Mouse (Mus musculus): ENCODE data around the gene Hist2h2aa2.
"Not testable (repeated sequence)": the region's sequence is repeated elsewhere in the genome, so short reads cannot be mapped to it uniquely, and the experiment has no call there.

Gene Hist2h2aa2

GRCm38 (mm10) chr3:96235836-96236235, 4.2 kb downstream of the Hist2h2aa2 start:
- no peak for DNase-seq

DNA sequence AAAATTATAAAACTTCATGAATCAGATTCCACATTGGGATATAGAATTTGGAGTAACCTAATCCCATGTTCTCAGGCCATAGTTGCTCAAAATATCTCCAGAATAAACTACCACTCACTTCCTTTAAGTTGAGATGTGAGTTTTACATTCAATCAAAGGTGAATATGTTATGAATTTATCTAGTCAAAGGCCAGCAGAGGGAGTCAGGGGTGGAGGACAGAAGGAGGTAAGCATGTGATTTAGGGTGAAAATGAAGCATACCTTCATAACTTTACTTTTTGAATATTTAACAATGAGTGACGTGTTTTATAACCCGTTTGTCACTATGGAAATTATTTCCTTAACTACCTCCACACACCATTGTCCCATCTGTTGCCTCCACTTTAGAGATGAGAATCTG, 5.2 kb downstream of the Hist2h2aa2 start:
- no peak for DNase-seq

- DNase-seq: no peak
These were observed 8.3 kb downstream of the Hist2h2aa2 start for GRCm38 (mm10) chr3:96231758-96232120.

DNA sequence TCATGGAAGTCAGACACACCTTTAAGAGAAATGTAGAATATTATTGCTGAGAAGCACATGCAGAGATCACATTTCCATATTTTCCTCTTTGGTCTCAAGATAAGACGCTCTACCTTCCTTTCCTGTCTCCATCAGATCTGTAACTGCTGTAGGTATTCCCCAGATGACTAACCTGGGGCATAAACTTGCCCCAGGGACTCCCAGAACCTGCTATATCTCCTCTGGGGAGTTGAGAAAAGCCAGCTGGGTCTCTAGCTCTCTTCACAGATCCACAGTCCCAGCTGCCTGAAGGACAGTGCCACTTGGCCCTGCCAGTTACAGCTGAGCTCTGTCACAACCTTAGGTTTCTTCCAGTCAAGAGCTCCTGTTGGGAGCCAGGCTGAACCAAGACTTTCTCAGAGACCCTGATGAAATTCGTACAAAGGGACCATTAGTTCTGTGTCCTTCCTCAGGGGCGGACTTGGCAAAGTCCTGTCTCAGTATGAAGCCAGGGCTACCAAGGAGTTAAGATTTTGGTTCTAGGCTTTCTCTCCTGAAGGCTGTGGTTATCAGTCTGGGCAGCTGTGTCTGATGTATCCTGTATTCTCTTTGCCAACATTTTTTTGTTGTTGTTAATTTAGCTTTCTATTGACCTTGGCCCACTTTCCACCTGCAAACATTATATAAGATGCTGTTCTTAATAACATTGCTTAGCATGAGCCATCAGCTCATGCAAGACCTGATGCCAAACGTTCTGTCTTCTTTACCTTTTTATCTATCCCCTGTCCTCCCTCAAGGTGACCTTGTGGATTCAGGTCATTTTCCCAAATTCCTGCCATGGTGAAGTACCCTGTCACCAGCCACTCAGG, 8.9 kb downstream of the Hist2h2aa2 start:
- no peak for DNase-seq

DNA sequence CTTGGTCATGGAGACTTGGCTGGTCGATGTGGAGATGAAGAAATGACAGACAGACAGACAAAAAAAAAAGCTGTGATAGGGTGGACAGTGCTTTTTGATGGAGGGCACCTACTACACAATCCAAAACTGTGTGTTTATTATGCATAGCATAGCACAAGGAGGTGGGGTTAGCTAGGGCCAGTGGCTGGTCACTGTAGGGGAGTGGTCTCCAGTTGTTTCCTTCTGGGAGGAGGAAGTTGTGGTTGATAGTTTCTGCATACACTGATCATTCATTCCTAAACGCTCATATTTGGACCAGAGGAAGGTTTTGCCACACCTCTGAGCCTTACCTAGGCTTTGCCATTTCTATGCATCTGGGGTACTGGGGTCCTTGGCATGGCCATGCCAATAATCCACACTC, 9.7 kb downstream of the Hist2h2aa2 start:
- no peak for DNase-seq

- DNase-seq: no peak
These were observed 11.2 kb downstream of the Hist2h2aa2 start for GRCm38 (mm10) chr3:96228828-96229227.

DNA sequence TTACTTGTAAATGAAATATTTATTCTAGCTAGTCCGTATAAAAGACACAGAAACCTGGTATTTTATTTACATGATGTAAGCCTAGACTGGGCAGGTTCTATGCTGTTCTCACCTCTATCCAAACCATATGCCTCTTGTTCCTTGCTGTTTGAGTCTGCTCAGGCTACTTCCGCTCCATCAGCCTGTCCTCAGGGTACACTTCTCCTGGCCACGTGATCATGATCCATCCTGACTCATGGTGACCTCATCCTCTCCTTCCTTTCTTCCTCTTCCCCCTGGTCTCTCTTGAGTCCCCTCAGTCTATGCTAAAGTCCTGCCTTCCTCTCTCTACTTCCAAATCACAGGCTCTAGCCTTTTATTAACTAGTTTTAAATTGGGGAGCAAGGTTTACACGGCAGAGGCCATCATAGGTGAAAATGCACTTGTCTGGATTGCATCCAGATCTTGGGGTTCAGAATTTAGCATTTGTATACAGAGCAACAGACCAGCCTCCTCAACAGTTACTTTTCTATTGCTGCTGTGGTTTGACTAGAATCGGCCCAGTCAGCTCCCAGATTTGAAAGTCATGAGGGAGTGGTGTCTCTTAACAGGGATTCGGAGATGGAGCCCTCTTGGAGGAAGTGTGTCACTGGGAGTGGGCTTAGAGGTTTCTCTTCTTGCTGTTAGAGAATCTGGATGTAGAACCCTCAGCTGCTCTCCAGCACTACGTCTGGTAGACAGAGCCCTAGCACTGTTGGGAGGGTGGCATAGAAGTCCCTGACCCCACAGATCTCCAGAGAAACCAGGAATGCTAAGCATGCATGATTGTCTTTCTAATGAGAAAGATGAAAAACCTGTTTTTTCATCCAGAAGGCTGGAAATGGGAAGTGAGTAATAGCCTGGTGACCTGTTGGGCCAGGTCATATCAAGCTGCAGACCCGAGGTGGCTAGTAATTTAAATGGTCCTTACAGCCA, 13.1 kb downstream of the Hist2h2aa2 start:
- DNase-seq: no peak

- no peak for DNase-seq
These were observed 14.7 kb downstream of the Hist2h2aa2 start for GRCm38 (mm10) chr3:96225421-96225820.

DNA sequence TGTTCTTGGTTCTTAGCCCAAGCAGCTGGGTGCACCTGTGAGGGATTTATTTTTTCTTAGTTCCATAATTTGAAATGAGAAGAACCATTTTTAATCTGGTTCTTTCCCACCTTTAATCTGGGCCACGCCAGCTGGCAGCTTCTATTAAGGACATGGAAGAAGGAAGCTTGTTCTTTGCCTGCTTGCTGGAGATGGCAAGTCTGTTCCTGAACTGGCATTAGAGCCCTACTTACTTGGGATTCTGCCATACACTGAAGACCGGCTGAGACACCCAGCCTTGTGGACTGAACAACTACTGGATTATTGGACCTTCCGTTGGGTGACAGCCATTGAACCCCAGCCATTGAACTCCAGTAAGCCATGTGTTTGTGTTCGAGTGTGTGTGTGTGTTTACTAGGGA, 17.3 kb downstream of the Hist2h2aa2 start:
- no peak for DNase-seq

DNA sequence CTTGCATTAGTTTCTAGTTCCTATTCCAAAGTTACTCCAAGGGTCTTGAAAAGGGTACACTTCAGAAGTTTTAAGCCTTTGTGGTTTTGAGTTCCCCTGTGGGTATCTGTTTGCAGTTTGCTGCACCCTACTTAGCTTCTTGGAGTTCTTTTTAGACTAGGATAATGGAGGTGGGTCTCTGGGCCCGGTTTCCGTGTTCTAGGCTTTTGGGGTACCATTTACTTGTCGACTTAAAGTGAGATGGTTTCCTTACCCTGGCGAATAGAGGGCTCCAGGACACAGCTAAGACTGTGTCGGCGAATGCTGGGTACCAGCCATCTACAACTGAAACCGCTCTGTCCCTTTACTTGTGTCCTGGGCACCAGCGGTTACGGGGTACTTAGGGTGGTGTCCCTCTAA, 18.4 kb downstream of the Hist2h2aa2 start:
- peak; percentile 53 for DNase-seq

DNA sequence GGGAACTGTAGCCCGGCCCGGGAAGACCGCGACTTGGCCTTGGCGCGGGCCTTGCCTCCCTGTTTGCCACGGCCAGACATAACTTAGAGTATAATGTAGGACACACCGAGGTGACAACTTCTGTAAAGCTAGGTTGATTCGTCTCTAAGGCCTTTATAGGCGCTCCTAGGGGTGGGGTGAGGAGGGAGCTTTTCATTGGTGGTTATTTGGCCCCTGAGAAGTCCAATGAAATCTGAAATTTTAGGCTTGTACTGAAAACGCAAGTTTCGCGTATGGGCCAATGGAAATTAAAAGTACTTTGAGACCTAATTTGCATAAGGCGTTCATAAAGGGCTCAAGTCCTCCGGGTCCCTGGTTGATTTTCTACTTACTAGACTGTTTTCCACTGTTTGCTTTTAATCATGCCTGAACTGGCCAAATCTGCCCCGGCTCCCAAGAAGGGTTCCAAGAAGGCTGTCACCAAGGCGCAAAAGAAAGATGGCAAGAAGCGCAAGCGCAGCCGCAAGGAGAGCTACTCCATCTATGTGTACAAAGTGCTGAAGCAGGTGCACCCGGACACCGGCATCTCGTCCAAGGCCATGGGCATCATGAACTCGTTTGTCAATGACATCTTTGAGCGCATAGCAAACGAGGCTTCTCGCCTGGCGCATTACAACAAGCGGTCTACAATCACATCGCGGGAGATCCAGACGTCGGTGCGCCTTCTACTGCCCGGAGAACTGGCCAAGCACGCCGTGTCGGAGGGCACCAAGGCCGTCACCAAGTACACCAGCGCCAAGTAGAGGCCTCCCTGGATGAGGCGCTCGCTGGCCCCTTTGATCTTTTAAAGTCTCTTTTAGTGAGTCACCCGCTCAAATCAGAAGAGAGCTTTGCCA, 19.1 kb downstream of the Hist2h2aa2 start, which contains the start of the genes Hist2h2ac and Hist2h2be:
Gene Hist2h2ac (minus strand): TSS at position 116 of the 875 bp plus-strand sequence.
Gene Hist2h2be (plus strand): TSS at position 355 of the 875 bp plus-strand sequence.
- DNase-seq: peak; percentile 79

DNA sequence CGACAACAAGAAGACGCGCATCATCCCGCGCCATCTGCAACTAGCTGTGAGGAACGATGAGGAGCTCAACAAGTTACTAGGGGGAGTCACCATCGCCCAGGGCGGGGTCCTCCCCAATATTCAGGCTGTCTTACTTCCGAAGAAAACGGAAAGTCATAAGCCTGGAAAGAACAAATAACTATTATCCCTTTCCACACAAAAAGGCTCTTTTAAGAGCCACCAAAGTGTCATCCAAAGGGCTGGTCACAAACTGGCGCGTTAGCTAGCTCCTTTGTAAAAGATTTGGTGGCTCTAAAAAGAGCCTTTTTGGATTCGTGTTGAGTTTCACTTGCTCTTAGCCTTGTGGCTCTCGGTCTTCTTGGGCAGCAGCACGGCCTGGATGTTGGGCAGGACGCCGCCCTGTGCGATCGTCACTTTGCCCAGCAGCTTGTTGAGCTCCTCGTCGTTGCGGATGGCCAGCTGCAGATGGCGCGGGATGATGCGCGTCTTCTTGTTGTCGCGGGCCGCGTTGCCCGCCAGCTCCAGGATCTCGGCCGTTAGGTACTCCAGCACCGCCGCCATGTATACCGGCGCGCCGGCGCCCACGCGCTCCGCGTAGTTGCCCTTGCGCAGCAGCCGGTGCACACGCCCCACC, 19.8 kb downstream of the Hist2h2aa2 start:
- DNase-seq: not testable (repeated sequence)

GRCm38 (mm10) chr3:96219661-96220130, 20.4 kb downstream of the Hist2h2aa2 start, which contains the start of the genes Bola1 and Hist2h2ab:
Gene Bola1, minus strand, starts transcription at chr3:96219709.
Gene Hist2h2ab, plus strand, starts transcription at chr3:96219865.
- DNase-seq: peak; percentile 83

- DNase-seq: peak; percentile 47
These were observed 20.9 kb downstream of the Hist2h2aa2 start for GRCm38 (mm10) chr3:96219191-96219641.

GRCm38 (mm10) chr3:96209242-96209641, 30.8 kb downstream of the Hist2h2aa2 start:
- no peak for DNase-seq

- DNase-seq: no peak
These were observed 32.3 kb downstream of the Hist2h2aa2 start for GRCm38 (mm10) chr3:96207819-96208218.

DNA sequence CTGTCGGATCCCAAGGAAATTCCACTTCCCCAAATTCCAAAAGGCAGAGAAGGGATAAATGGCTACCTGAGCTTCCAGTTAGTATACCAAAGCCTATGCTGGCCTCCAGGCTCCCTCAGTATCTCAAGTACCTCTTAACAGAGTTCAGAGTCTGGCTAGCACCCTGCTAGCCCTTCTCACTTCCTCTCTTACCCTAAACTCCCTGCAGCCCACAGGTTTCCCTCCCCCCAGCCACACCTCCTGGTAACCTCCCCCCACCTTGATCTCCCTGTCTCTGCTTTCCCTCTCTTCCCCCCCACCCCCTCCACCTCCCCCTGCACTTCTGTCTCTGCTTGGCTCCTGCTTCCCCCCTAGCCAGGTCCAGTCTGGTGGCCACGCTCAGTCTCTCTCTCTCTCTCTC, 40.3 kb downstream of the Hist2h2aa2 start:
- no peak for DNase-seq

DNA sequence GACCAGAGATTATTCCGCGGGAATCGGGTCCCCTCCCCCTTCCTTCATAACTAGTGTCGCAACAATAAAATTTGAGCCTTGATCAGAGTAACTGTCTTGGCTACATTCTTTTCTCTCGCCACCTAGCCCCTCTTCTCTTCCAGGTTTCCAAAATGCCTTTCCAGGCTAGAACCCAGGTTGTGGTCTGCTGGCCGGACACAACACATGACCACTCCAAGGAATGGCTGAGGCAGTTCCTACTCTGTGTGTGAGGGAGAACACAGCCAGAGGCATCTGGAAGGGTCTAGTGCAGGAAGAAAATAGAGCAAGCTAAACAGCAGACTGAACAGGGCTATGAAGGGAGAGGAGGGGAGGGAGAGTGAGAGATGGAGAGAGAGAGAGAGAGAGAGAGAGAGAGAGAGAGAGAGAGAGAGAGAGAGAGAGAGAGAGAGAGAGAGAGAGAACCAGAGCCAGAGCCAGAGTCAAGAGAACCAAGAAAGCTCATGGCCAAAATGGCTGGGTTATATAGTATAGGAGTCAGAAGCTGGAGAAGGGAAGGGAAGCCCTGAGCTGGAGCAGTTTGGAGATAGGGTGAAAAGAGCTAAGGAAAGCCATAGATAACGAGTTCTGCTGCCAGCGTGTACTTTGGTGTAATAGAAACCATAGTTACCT, 41.4 kb downstream of the Hist2h2aa2 start:
- not testable (repeated sequence) for DNase-seq

DNA sequence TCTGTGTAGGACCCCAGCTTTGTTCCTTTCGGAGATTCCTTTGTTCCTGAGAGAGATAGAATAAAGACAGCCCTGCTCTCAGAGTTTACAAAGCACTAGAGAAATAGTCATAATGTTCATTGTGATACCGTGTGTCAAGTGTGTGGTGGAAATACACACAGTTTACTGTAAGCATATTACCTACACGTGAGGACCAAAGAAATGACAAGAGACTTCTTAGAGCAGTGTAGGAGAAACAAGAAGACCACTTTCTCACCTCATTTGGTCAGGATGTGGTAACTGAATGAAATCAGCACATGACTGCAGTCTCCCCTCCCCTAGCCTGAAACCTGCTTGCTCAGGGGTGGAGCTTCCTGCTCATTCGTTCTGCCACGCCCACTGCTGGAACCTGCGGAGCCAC, 41.9 kb downstream of the Hist2h2aa2 start:
- DNase-seq: peak; percentile 31

GRCm38 (mm10) chr3:96197129-96197749, 42.8 kb downstream of the Hist2h2aa2 start:
- DNase-seq: peak; percentile 81
